Mouse (Mus musculus): ENCODE results near the gene Peli2.

- TF ChIP-seq RCOR1 (conservative IDR thresholded peaks at IDR 0.05; ENCODE audit: low read depth, low read length) (no peak), ELF1 (IDR thresholded peaks at IDR 0.05; ENCODE audit: low read depth, low read length) (no peak), CTCF (conservative IDR thresholded peaks at IDR 0.05 in 1 of 2, IDR thresholded peaks at IDR 0.05 in 1 of 2; ENCODE audit: low read depth in 2 of 2, low read length in 2 of 2) (no peak), POLR2A (IDR thresholded peaks at IDR 0.05; ENCODE audit: low read depth, low read length) (no peak), KAT2A (IDR thresholded peaks at IDR 0.05; ENCODE audit: insufficient replicate concordance, low read length) (no peak), TCF12 (IDR thresholded peaks at IDR 0.05; ENCODE audit: low read depth, low read length) (no peak)
These were observed 129.3 kb downstream of the Peli2 start for GRCm38 (mm10) chr14:48249909-48250308.
